Mouse (Mus musculus) cerebellum, adult 2 months (tissue): ENCODE measurements around the gene Cdc37. TPM values are rescaled to one million over a fixed set of nuclear protein-coding genes. Genes with fewer than 3 reads are reported as not detected.
A peak's percentile ranks its signal among the peaks of the same experiment; 100 is the strongest.

ENCODE experiments used
- DNase-seq, 2 experiments: peaks; one replicate each; pipeline ENCODE4 v3.0.0; 2021
- H3K27ac ChIP-seq: fragments of 200-500 bp; 2 replicates; pipeline ENCODE4 v1.5.1; 2012; ENCODE audit warnings: low read length, control low read depth, inconsistent platforms; ENCODE audit not compliant: insufficient read depth
- H3K27me3 ChIP-seq: fragments of 200-500 bp; 2 replicates; pipeline ENCODE4 v1.6.1; 2012; ENCODE audit warnings: inconsistent platforms, mild to moderate bottlenecking, low read length, moderate library complexity; ENCODE audit not compliant: control insufficient read depth, insufficient read depth
- H3K4me1 ChIP-seq: fragments of 200-500 bp; 2 replicates; pipeline ENCODE4 v1.6.1; 2011; ENCODE audit warnings: low read length; ENCODE audit not compliant: control insufficient read depth, insufficient read depth
- H3K4me3 ChIP-seq: fragments of 200-500 bp; replicated peaks from 2 replicates; pipeline ENCODE3; 2011; ENCODE audit warnings: mild to moderate bottlenecking, low read depth, low read length, control low read depth; ENCODE audit not compliant: insufficient read depth
- CTCF ChIP-seq: fragments of 200-500 bp; IDR thresholded peaks from 2 replicates; pipeline ENCODE4 v1.5.1; 2011; ENCODE audit warnings: low read depth, mild to moderate bottlenecking, control low read depth, low read length, moderate library complexity, borderline replicate concordance; ENCODE audit not compliant: insufficient read depth
- POLR2A ChIP-seq: fragments of 200-500 bp; IDR thresholded peaks from 2 replicates; pipeline ENCODE4 v1.6.1; 2011; ENCODE audit warnings: low read length, control low read depth, borderline replicate concordance; ENCODE audit not compliant: insufficient read depth
- WGBS: fragments of 180-500 bp; shearing (Covaris S2); methylation state at CpG from one replicate; pipeline ENCODE4 v1.1.7; 2018; 5-methylcytosine and 5-hydroxymethylcytosine counted together
- polyA plus RNA-seq: library from polyadenylated mRNA; depleted of rRNA; stranded (reverse); fragments of >200 nt; gene quantifications from 2 replicates; pipeline ENCODE4 v1.2.3, GENCODE M21; 2012

Cdc37 gene
- polyA plus RNA-seq, 1 experiment = 202 TPM

GRCm38 (mm10) chr9:21105760-21106564 is 43.8 kb downstream of the Cdc37 start:
- no peak for DNase-seq
- WGBS = 76% methylated on average over 5 of the region's 5 CpGs
- Histone ChIP-seq H3K4me1 (no peaks in the 10 kb centered on the region), H3K27ac (no peak overlapping the region), H3K27me3 (no peaks in the 10 kb centered on the region), H3K4me3 (no peak overlapping the region)
- TF ChIP-seq POLR2A = no peak
- no peak for TF ChIP-seq CTCF

- TF ChIP-seq CTCF (no peak), POLR2A (no peak)
- no peak overlapping the region for H3K4me3 ChIP-seq
- no peak for DNase-seq
- H3K27me3 ChIP-seq = no peaks in the 10 kb centered on the region
- no peaks in the 10 kb centered on the region for H3K4me1 ChIP-seq
- 86% methylated on average over 6 of the region's 6 CpGs for WGBS
- H3K27ac ChIP-seq = no peak overlapping the region
Measured at GRCm38 (mm10) chr9:21104814-21105213, 45.0 kb downstream of the Cdc37 start.

GRCm38 (mm10) chr9:21102076-21102475 is 47.7 kb downstream of the Cdc37 start:
- Histone ChIP-seq H3K4me1 (no peaks in the 10 kb centered on the region), H3K27ac (no peak overlapping the region), H3K4me3 (no peak overlapping the region), H3K27me3 (no peaks in the 10 kb centered on the region)
- no peak for DNase-seq
- TF ChIP-seq POLR2A (no peak), CTCF (no peak)
- WGBS = 87% methylated on average over 2 of the region's 2 CpGs

- Histone ChIP-seq H3K4me1 (no peaks in the 10 kb centered on the region), H3K27me3 (no peaks in the 10 kb centered on the region), H3K27ac (no peak overlapping the region), H3K4me3 (no peak overlapping the region)
- TF ChIP-seq CTCF (no peak), POLR2A (no peak)
- WGBS = 28% methylated on average over 15 of the region's 15 CpGs
- no peak for DNase-seq
Measured at GRCm38 (mm10) chr9:21100447-21101161, 49.2 kb downstream of the Cdc37 start.

GRCm38 (mm10) chr9:21097793-21098192 is 52.0 kb downstream of the Cdc37 start:
- TF ChIP-seq CTCF (no peak), POLR2A (no peak)
- Histone ChIP-seq H3K4me1 (no peaks in the 10 kb centered on the region), H3K4me3 (no peak overlapping the region), H3K27me3 (no peaks in the 10 kb centered on the region), H3K27ac (no peak overlapping the region)
- WGBS = 57% methylated on average over 8 of the region's 8 CpGs
- DNase-seq = no peak

- H3K27ac ChIP-seq = no peak overlapping the region
- no peaks in the 10 kb centered on the region for H3K27me3 ChIP-seq
- no peak overlapping the region for H3K4me3 ChIP-seq
- no peaks in the 10 kb centered on the region for H3K4me1 ChIP-seq
- DNase-seq = no peak
- WGBS = 58% methylated on average over 4 of the region's 4 CpGs
- TF ChIP-seq POLR2A (no peak), CTCF (no peak)
Measured at GRCm38 (mm10) chr9:21095958-21096357, 53.8 kb downstream of the Cdc37 start.

- TF ChIP-seq POLR2A (no peak), CTCF (no peak)
- WGBS = 96% methylated on average over 9 of the region's 9 CpGs
Measured at GRCm38 (mm10) chr9:21093423-21093822, 56.4 kb downstream of the Cdc37 start.

GRCm38 (mm10) chr9:21091707-21092320 is 58.0 kb downstream of the Cdc37 start, which contains the start of the genes Gm38431 and Raver1:
TSS of gene Gm38431 (minus strand) at chr9:21091997.
TSS of gene Raver1 (minus strand) at chr9:21092008.
- no peak within 1 kb of the TSS for H3K27ac ChIP-seq
- under 1% methylated on average over 54 of the region's 54 CpGs for WGBS

More at GRCm38 (mm10) chr9:21093423-21093822, 56.4 kb downstream of the Cdc37 start:
- Histone ChIP-seq H3K27me3 (no peaks in the 10 kb centered on the region), H3K27ac (no peak overlapping the region), H3K4me1 (peaks cover 9% of the 10 kb centered on the region), H3K4me3 (no peak overlapping the region)
- no peak for DNase-seq

More at GRCm38 (mm10) chr9:21091707-21092320, 58.0 kb downstream of the Cdc37 start, which contains the start of the genes Gm38431 and Raver1:
- peak within 1 kb of the TSS; percentile 93 for H3K4me3 ChIP-seq
- no peak for TF ChIP-seq CTCF
- peak; percentile 64 for TF ChIP-seq POLR2A
- no peaks in the 10 kb centered on the region for H3K27me3 ChIP-seq
- H3K4me1 ChIP-seq = peaks cover 9% of the 10 kb centered on the region
- DNase-seq = peak; percentile 97 to 99
